Comparison of ENCODE assay signal across 9 mouse cellular contexts in the genomic region with DNA sequence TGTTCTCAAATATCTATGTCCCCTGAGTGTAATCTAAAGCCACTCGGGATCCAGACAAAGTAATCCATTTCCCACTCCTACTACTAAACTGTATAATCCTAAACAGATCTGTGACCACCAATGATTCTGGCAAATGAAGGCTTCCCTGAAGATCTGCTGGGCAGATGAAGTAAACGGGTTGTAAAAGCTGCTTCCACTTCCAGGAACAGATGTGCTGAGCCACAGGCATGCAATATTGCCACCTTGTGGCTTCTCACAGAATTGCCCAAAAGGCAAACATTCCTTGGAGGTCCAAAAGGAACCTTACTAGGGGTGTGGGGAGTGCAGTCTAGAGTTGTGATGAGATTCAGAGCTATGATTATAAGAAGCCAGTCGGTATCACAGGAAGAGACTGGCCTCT. TPM values are rescaled to one million over a fixed set of nuclear protein-coding genes. Genes with fewer than 3 reads are reported as not detected.
DNase-seq lines count a peak whose midpoint lies in the region; TF ChIP-seq lines count a peak whose summit lies in the region.
"Had no signal": no experiment of that assay in that cellular context is flagged by ENCODE, and none has a peak within 500 bp of the region (broad histone marks: within the 10 kb centered on the region; RNA-seq: fewer than 3 reads in every experiment).

No protein-coding gene starts in this region.

- H3K4me3 ChIP-seq in ES-Bruce4 (ENCODE audit: low read depth, low read length), result no peak overlapping the region
- H3K4me3 ChIP-seq: limb, embryonic 15.5 days had no signal

- TF ChIP-seq CTCF in ES-Bruce4 (IDR thresholded peaks at IDR 0.05; ENCODE audit: low read depth, low read length), result peak; percentile 57

- no peak overlapping the region for H3K27ac ChIP-seq in ES-Bruce4 (ENCODE audit: insufficient read depth, low read length)
- H3K27ac ChIP-seq: limb, embryonic 15.5 days had no signal

- H3K9ac ChIP-seq in ES-Bruce4 (ENCODE audit: low read depth, poor library complexity, severe bottlenecking), result no peak overlapping the region
- H3K9ac ChIP-seq: limb, embryonic 15.5 days had no signal

- no peaks in the 10 kb centered on the region for H3K36me3 ChIP-seq in ES-Bruce4 (ENCODE audit: control insufficient read depth, insufficient read depth, low read length, poor library complexity, severe bottlenecking)
- H3K36me3 ChIP-seq: limb, embryonic 15.5 days had no signal

- no peaks in the 10 kb centered on the region for H3K4me1 ChIP-seq in ES-Bruce4 (ENCODE audit: control insufficient read depth, insufficient read depth, low read length)

- DNase-seq in adipocyte (ENCODE audit: low spot score), result peak; percentile 79
- peak; percentile 71 to 80 for DNase-seq in cerebellum, postnatal 4 days (ENCODE audit: low spot score in 2 of 2)
- peak; percentile 73 for DNase-seq in gastrocnemius, postnatal 10 days
- DNase-seq in layer of hippocampus, adult 11-12 months (ENCODE audit: low spot score), result peak; percentile 81
- peak; percentile 77 for DNase-seq in lung, postnatal 14 days
- DNase-seq in right cerebral cortex, adult 18-20 months, result peak; percentile 74
- DNase-seq in urinary bladder, postnatal 4 days (ENCODE audit: low spot score in 2 of 2), result peak; percentile 66 to 78

- TF ChIP-seq EP300 in ES-Bruce4 (IDR thresholded peaks at IDR 0.05; ENCODE audit: insufficient read depth, low read depth, low read length), result no peak

- no peak for TF ChIP-seq POLR2A in ES-Bruce4 (IDR thresholded peaks at IDR 0.05; ENCODE audit: insufficient read depth, low read length)

- H3K9me3 ChIP-seq in ES-Bruce4 (replicated peaks; ENCODE audit: control insufficient read depth, insufficient read depth, low read length, poor library complexity, severe bottlenecking), result no peaks in the 10 kb centered on the region
- H3K9me3 ChIP-seq: limb, embryonic 15.5 days had no signal

- no peaks in the 10 kb centered on the region for H3K27me3 ChIP-seq in ES-Bruce4 (ENCODE audit: control insufficient read depth, insufficient read depth, low read length, poor library complexity, severe bottlenecking)

RNA-seq across cellular contexts. Expression of a gene that starts 26.1 kb away (rescaled TPM):
- polyA plus RNA-seq in ES-Bruce4 (2011; ENCODE audit: insufficient read depth, insufficient read length, low read depth, missing spikeins), result 12.6 and 14.6 TPM in 2 replicates
- 10 to 100 TPM; 11.4 to 11.6 TPM for total RNA-seq in gastrocnemius, postnatal 10 days (2021)
